Mouse (Mus musculus): ENCODE results near the gene Ntm.
A peak's percentile ranks its signal among the peaks of the same experiment; 100 is the strongest.

The Ntm gene

DNA sequence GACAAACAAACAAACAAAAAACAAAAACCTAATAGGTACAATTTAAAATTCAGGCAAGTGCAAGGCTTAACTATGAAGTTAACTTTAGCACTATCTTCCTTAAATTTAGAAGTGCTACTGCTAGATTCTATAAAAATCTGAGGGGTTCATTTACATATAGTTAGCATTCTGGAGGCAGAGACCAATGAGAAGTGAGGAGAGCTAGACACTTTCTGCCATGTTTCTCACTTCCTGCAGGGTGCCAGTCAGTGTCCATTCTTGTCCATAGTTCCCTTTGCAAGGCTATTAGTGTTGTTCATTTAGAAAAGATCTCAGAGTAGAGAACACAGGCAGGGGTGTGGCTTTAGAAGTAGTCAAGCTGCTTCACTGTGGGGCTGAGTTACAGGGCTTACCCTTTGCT, 208.6 kb downstream of the Ntm start:
- no peak for DNase-seq (ENCODE audit: low spot score)

- no peak for DNase-seq (ENCODE audit: low spot score)
These were observed 211.5 kb downstream of the Ntm start for GRCm38 (mm10) chr9:29751396-29751795.

DNA sequence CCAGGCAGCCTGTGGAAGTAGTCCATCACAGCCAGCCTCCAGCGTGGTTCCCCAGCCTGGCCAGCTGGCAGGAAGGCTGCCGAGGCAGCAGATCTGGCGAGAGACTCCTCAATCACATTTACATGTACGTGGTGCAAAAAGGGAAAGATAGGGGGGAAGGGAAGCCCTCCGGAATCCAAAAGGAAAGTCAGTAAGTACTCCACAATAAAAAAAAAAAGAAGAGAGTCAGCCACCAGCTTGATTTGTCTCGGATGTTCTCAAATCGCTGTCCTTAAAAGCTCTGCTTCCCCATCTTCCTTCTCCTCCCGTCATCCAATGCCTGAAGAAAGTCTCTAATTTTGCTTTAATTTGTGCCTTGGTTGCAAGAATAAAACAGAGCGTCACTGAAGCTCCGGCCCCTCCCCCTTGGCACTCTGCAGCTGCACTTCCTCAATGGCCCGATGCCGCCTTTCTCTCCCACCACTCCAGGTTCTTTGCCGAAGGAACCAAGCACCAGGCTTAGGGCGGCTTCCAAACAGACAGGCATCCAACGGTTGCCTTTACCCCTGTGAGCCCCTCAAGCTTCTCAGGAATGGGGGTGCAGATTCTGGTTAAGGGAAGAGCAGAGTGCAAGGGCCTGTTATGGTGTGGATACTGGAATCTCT, 212.4 kb downstream of the Ntm start:
- no peak for DNase-seq (ENCODE audit: low spot score)

- no peak for DNase-seq (ENCODE audit: low spot score)
These were observed 214.9 kb downstream of the Ntm start for GRCm38 (mm10) chr9:29748070-29748469.

DNA sequence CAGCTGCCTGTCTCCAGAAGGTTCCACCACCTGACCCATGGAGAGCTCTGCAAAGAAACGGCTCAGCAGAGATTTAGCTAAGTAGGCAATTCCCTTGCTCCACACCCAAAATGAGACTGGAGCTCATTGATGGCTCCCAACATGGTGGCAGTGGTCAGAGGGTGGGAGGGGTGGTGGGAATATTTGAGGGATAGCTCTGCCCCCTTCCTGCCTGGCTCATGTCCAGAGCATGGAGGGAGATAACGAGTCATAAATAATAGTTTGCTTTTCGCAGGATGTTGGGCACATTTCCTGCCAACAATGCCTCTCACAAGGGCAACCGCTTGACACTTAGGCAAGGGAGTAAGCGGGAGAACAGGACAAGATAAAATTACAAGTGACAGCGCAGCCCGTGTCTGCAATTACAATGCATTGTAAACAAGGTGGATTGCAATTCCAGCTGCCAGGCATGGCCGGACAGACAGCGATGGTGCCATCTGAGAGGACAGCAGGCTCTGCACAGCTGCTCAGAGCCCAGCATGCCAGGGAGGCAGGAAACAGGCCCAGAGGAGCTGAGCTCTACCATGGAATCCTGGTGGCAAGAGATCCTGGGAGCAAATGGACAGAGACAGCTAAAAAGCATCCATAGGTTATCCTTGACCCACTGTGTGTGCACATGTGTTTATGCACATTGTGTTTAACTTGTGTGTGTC, 224.0 kb downstream of the Ntm start:
- no peak for DNase-seq (ENCODE audit: low spot score)

GRCm38 (mm10) chr9:29736031-29736430, 226.9 kb downstream of the Ntm start:
- DNase-seq (ENCODE audit: low spot score), result no peak

DNA sequence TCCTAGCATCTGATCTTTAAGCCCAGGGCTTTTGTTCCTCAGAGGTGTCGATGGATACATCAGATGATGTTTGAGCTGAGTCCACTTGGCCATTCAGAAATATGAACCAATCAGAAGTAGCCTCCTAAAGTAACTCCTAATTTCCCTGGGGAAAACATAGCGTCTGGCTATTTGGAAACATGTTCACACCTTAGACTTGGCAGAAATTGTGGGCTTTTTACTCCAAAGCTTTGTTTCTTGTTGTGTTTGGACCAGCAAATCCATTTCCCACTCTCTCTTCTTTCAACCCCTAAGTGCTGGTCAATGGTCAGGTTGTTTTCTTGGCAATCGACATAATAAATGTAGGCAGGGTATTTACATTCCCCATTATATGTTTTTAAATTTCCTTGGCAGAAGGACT, 230.0 kb downstream of the Ntm start:
- DNase-seq (ENCODE audit: low spot score), result no peak

GRCm38 (mm10) chr9:29731672-29732071, 231.3 kb downstream of the Ntm start:
- DNase-seq (ENCODE audit: low spot score), result no peak

DNA sequence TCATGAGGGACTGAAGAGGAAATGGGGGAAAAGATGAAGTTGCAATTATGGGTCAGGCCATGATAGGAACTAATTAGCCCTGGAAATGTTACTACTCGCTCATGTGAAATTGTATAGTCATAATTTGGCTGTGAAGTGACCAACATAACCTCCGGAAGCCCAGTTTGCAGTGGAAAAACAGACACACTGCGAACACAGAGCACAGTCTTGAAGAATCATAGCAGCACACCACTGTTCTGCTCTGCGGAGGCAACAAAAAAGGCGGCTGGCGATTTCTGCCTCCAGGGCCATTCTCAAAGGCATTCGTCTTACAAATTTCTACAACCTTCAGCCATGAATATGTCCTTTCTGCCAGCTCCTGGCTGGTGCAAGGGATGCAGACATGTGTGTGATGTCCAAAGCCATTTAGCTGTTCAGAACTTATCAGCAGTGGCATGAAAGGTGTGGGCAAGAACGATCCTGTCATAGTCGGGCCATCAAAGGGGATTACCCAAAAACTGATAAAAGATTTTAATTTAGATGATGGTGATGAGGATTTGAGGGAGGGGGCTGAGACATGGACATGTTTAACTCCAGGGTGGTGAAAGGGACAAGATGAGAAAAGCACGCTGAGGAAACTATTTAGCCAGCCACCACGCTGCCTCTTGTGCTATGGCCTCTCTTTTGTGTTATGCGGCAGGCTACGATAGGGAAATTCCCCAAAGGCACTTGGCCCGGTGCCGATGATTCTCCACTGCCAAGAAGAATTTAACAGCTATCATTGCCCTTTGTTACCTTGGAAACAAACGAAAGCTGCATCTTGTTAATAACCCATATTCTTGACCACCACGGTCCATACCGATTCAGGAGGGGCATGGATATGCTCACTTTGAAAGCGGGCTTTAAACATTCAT, 235.2 kb downstream of the Ntm start:
- no peak for DNase-seq (ENCODE audit: low spot score)

DNA sequence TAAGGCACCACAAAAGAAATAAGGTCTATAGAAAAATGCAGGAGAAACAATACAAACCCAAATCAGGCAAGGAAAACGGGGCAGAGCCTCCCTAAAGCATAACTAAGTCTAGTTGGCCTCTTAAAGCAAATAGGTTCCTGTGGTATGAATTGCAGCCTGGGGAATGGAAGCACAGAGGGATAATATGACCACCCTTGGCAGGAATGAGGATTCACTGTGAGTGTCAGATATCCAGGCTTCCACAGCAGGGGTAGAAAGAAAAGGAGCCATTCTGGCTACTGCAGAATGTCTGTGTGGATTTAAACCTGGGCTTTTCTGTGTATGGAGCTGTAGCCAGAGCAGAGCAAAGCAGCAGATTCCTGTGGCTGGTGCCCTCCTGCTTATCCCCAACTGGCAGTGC, 241.5 kb downstream of the Ntm start:
- DNase-seq (ENCODE audit: low spot score), result no peak

GRCm38 (mm10) chr9:29716795-29717194, 246.1 kb downstream of the Ntm start:
- DNase-seq (ENCODE audit: low spot score), result no peak

- no peak for DNase-seq (ENCODE audit: low spot score)
These were observed 264.7 kb downstream of the Ntm start for GRCm38 (mm10) chr9:29698276-29698675.

- no peak for DNase-seq (ENCODE audit: low spot score)
These were observed 268.8 kb downstream of the Ntm start for GRCm38 (mm10) chr9:29694151-29694550.

DNA sequence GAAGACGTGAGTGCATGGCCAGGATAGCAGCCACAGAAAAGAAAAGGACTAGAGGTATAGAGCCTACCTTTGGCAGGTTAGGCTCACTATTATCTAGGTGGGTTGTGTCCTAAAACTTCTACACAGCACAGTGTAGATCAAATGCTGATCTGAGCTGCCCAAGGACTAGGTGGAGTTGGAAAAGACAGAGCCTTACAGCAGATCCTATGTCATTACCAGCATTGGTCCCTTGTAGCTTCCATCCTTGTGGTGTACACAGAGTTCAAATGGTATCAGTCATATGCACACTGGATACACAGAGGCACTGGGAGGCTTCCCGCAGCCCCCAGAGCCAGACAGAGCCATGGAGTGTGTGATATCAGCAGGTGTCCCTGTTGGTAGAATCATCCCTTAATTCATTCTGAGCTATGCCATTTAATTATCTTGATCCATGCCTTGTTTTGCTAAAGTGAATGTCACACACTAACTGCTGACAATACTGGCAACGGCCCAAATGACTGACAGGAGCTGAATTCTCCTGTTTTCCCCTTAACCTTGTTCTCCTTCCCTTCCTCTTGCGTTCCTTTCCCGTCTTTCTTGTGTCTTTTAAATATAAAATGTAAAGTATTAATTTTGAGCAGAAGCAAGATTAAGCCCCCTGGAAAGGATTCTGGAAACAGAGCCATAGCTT, 271.6 kb downstream of the Ntm start:
- DNase-seq (ENCODE audit: low spot score), result no peak

DNA sequence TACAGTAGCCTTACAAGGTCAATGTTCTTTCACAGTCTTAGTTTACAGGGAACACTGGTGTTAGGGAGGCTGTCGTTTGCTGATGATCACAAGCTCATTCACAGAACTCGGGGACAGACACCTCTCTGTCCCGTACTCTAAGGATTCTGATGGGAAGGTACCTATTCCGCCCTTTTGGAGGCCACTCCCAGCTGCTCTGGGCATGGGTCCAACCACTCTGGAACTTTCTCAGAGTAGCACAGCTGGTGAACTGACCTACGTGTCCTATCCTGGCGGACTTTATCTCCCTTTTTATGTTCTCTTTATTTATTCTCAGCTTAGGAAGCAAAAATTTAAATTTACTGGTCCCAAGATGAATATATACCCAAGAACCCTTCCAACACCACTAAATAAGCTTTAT, 280.7 kb downstream of the Ntm start:
- no peak for DNase-seq (ENCODE audit: low spot score)

DNA sequence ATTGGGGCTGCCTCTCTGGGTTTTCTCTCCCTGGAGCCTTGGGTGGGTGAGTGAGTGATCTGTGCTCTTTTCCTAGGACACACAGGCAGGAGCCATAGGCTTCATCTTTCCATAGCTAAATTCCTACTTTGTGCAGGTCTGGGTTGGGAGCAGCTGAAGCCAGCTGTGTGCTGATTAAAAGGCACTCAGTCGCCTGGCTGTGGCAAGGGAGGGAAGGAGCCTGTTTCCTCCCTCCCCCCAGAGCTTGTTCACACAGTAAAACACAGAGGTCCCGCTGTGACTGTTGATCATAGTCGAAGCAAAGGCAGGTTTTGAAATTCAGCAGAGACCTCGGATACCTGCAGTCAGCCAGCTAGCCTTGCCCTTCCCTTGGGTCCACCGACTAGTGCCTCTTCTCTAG, 282.3 kb downstream of the Ntm start:
- no peak for DNase-seq (ENCODE audit: low spot score)

DNA sequence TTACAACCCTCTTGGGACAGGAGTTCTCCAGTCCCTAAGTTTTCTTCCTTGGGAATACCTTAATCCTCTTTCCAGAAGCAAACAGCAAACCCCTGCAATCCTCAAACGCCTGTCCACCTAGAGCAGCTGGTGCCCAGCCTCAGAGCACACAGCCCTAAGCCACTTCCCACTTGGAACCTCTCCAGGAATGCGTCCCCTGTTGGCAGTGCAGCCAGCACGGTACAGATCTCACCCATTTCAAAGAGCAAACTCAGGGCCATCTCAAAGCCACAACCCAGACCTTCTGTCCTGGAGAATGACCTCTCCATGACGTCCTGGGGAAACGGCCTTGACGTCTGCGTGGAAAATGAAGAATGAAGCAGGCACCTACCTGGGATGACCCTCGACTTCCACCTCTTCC, 289.0 kb downstream of the Ntm start:
- DNase-seq (ENCODE audit: low spot score), result no peak

DNA sequence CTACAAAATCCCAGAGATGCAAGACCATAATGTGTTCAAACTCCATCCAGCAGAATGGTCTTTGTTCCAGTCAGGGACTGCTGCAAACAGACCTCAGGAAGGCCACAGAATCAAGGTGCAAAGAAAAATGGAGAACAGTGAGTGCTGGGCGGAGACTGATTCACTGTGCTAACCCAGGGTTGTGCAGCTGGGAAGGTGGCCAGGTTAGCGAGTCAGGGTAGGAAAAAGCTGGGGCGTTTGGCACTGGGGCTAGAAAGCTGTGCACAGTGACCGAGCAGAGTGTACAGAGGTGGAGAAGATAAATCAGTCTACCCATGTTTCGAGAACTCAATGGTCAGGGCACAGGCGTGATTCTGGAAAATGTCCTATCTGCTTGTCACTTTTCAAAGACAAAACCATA, 291.1 kb downstream of the Ntm start:
- no peak for DNase-seq (ENCODE audit: low spot score)

DNA sequence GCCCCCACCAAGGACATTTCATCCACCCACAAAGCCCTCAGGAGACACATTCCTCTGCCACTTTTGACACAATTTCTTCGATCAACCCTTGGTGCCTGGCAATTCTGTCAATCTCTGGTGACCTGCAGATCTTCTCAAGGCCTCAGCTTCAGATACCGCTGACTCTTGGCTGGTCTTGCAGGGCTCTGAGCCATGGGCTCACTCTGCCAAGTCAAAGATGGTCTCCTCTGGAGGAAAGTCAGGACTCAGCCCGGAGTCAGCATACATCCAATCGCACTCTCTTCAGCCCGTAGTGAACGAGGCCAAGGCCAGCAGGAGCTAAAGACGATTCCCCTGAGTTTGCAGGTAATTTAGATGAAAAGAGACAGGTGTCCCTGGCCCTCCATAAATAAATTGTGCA, 299.7 kb downstream of the Ntm start:
- no peak for DNase-seq (ENCODE audit: low spot score)

GRCm38 (mm10) chr9:29661468-29662145, 301.3 kb downstream of the Ntm start:
- peak; percentile 11 for DNase-seq (ENCODE audit: low spot score)

DNA sequence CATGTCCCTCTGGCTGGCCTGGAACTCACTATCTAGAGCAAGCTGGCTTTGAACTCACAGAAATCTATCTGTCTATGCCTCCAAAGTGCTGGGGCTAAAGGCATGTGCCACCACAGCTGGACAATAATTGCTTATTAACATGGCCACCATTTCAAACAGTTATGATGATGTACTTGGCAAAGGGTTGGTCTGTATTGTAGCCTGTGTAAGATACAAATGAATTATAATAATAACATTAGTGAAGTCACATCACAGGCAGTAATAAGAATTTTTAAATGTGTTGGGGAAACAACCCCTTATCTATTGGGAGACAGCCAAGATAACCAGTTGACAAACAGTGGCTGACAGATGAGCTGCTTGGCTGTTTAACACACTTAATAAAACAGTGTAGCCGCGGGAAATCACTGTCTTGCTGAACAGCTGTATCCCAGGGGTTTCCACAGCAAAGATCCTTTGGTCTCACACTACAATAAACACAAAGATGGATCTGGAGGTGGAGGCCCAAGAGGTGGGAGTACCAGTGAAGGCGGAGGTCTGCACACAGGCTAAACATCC, 302.8 kb downstream of the Ntm start:
- no peak for DNase-seq (ENCODE audit: low spot score)
